Mouse (Mus musculus): Measurements from ENCODE around the gene Myl9. TPM values are rescaled to one million over a fixed set of nuclear protein-coding genes. Genes with fewer than 3 reads are reported as not detected.

The Myl9 gene
- 827 and 975 TPM in 2 replicates for polyA plus RNA-seq (2012; rRNA removed)

GRCm38 (mm10) chr2:156774738-156775454 lies at the start of gene Myl9:
TSS of gene Myl9 (plus strand) at chr2:156775420.
- WGBS, result 18% methylated on average over 28 of the region's 28 CpGs
- DNase-seq (ENCODE audit: low read depth, low spot score), result no peak

- DNase-seq (ENCODE audit: low read depth, low spot score), result no peak
- WGBS, result 15% methylated on average over 7 of the region's 7 CpGs
Observed at GRCm38 (mm10) chr2:156726344-156726743, 48.9 kb upstream of the Myl9 start.

GRCm38 (mm10) chr2:156726878-156727277 lies 48.3 kb upstream of the Myl9 start:
- 5% methylated on average over 3 of the region's 3 CpGs for WGBS
- DNase-seq (ENCODE audit: low read depth, low spot score), result no peak

- DNase-seq (ENCODE audit: low read depth, low spot score), result no peak
Observed at GRCm38 (mm10) chr2:156729537-156730469, 45.4 kb upstream of the Myl9 start.

GRCm38 (mm10) chr2:156730501-156730921 lies 44.7 kb upstream of the Myl9 start:
- DNase-seq (ENCODE audit: low read depth, low spot score), result no peak
- WGBS, result 19% methylated on average over 12 of the region's 12 CpGs

More at GRCm38 (mm10) chr2:156729537-156730469, 45.4 kb upstream of the Myl9 start:
- WGBS, result 15% methylated on average over 9 of the region's 10 CpGs

GRCm38 (mm10) chr2:156731592-156731991 lies 43.6 kb upstream of the Myl9 start:
- DNase-seq (ENCODE audit: low read depth, low spot score), result no peak

- 12% methylated on average over 6 of the region's 6 CpGs for WGBS
- no peak for DNase-seq (ENCODE audit: low read depth, low spot score)
Observed at GRCm38 (mm10) chr2:156732109-156732508, 43.1 kb upstream of the Myl9 start.

- DNase-seq (ENCODE audit: low read depth, low spot score), result no peak
- WGBS, result 94% methylated on average over 3 of the region's 3 CpGs
Observed at GRCm38 (mm10) chr2:156735761-156736335, 39.4 kb upstream of the Myl9 start.

GRCm38 (mm10) chr2:156736846-156737245 lies 38.4 kb upstream of the Myl9 start:
- DNase-seq (ENCODE audit: low read depth, low spot score), result no peak
- WGBS, result 43% methylated on average over 7 of the region's 7 CpGs

- WGBS, result 51% methylated on average over 7 of the region's 7 CpGs
Observed at GRCm38 (mm10) chr2:156737976-156738375, 37.2 kb upstream of the Myl9 start.

GRCm38 (mm10) chr2:156741265-156741664 lies 34.0 kb upstream of the Myl9 start:
- 68% methylated on average over 9 of the region's 9 CpGs for WGBS
- DNase-seq (ENCODE audit: low read depth, low spot score), result no peak

More at GRCm38 (mm10) chr2:156737976-156738375, 37.2 kb upstream of the Myl9 start:
- no peak for DNase-seq (ENCODE audit: low read depth, low spot score)

GRCm38 (mm10) chr2:156741998-156742397 lies 33.2 kb upstream of the Myl9 start:
- WGBS, result 40% methylated on average over 4 of the region's 4 CpGs
- no peak for DNase-seq (ENCODE audit: low read depth, low spot score)

GRCm38 (mm10) chr2:156743248-156743647 lies 32.0 kb upstream of the Myl9 start:
- no peak for DNase-seq (ENCODE audit: low read depth, low spot score)

GRCm38 (mm10) chr2:156744414-156744813 lies 30.8 kb upstream of the Myl9 start:
- WGBS, result 87% methylated on average over 5 of the region's 5 CpGs
- no peak for DNase-seq (ENCODE audit: low read depth, low spot score)

More at GRCm38 (mm10) chr2:156743248-156743647, 32.0 kb upstream of the Myl9 start:
- 56% methylated on average over 3 of the region's 3 CpGs for WGBS

- 86% methylated on average over 3 of the region's 3 CpGs for WGBS
- DNase-seq (ENCODE audit: low read depth, low spot score), result no peak
Observed at GRCm38 (mm10) chr2:156747315-156747714, 27.9 kb upstream of the Myl9 start.

- 90% methylated on average over 8 of the region's 8 CpGs for WGBS
- DNase-seq (ENCODE audit: low read depth, low spot score), result no peak
Observed at GRCm38 (mm10) chr2:156749687-156750086, 25.5 kb upstream of the Myl9 start.

GRCm38 (mm10) chr2:156756937-156757336 lies 18.3 kb upstream of the Myl9 start:
- WGBS, result 87% methylated on average over 9 of the region's 9 CpGs
- DNase-seq (ENCODE audit: low read depth, low spot score), result no peak

GRCm38 (mm10) chr2:156760843-156761505 lies 14.2 kb upstream of the Myl9 start:
- WGBS, result 89% methylated on average over 5 of the region's 5 CpGs
- DNase-seq (ENCODE audit: low read depth, low spot score), result no peak

GRCm38 (mm10) chr2:156761521-156762278 lies 13.5 kb upstream of the Myl9 start:
- WGBS, result 94% methylated on average over 17 of the region's 17 CpGs
- DNase-seq (ENCODE audit: low read depth, low spot score), result no peak
